Mouse (Mus musculus): ENCODE measurements around the gene Smc4. TPM values are rescaled to one million over a fixed set of nuclear protein-coding genes. Genes with fewer than 3 reads are reported as not detected.

The Smc4 gene
- polyA plus RNA-seq, 1 experiment from 2014 or later: 135 TPM

- Histone ChIP-seq H3K4me3 (ENCODE audit: low read depth, low read length) (no peak overlapping the region), H3K27ac (ENCODE audit: low read depth) (no peak overlapping the region), H3K9ac (ENCODE audit: low read length) (no peak overlapping the region), H3K4me2 (ENCODE audit: low read length) (no peak overlapping the region), H3K36me3 (ENCODE audit: control insufficient read depth, insufficient read depth, low read length) (peaks cover 3% of the 10 kb centered on the region; the same call in 1 of the 2 replicates), H3K9me3 (ENCODE audit: control insufficient read depth, low read length) (no peaks in the 10 kb centered on the region), H3K4me1 (replicated peaks; ENCODE audit: control insufficient read depth, insufficient read depth, low read length) (no peaks in the 10 kb centered on the region), H3K27me3 (replicated peaks; ENCODE audit: control insufficient read depth, insufficient read depth, low read length) (no peaks in the 10 kb centered on the region)
- 67% methylated on average over 8 of the region's 8 CpGs for WGBS
- no peak for ATAC-seq (replicated peaks; ENCODE audit: low FRiP score, low TSS enrichment, low read depth)
- no peak for DNase-seq (ENCODE audit: low spot score)
Measured at GRCm38 (mm10) chr3:68974639-68975532, 29.7 kb upstream of the Smc4 start.

GRCm38 (mm10) chr3:68975533-68976490, 28.7 kb upstream of the Smc4 start:
- Histone ChIP-seq H3K4me2 (ENCODE audit: low read length) (no peak overlapping the region), H3K4me1 (replicated peaks; ENCODE audit: control insufficient read depth, insufficient read depth, low read length) (no peaks in the 10 kb centered on the region), H3K27me3 (replicated peaks; ENCODE audit: control insufficient read depth, insufficient read depth, low read length) (no peaks in the 10 kb centered on the region), H3K27ac (ENCODE audit: low read depth) (no peak overlapping the region), H3K9me3 (ENCODE audit: control insufficient read depth, low read length) (no peaks in the 10 kb centered on the region), H3K4me3 (ENCODE audit: low read depth, low read length) (no peak overlapping the region), H3K9ac (ENCODE audit: low read length) (no peak overlapping the region), H3K36me3 (ENCODE audit: control insufficient read depth, insufficient read depth, low read length) (peaks cover 3% of the 10 kb centered on the region; the same call in 1 of the 2 replicates)
- ATAC-seq (replicated peaks; ENCODE audit: low FRiP score, low TSS enrichment, low read depth) (no peak), DNase-seq (ENCODE audit: low spot score) (no peak)
- 68% methylated on average over 9 of the region's 9 CpGs for WGBS

- DNase-seq (ENCODE audit: low spot score) (no peak), ATAC-seq (replicated peaks; ENCODE audit: low FRiP score, low TSS enrichment, low read depth) (no peak)
- Histone ChIP-seq H3K9me3 (ENCODE audit: control insufficient read depth, low read length) (no peaks in the 10 kb centered on the region), H3K4me1 (replicated peaks; ENCODE audit: control insufficient read depth, insufficient read depth, low read length) (no peaks in the 10 kb centered on the region), H3K27me3 (replicated peaks; ENCODE audit: control insufficient read depth, insufficient read depth, low read length) (no peaks in the 10 kb centered on the region), H3K27ac (ENCODE audit: low read depth) (no peak overlapping the region), H3K36me3 (ENCODE audit: control insufficient read depth, insufficient read depth, low read length) (no peaks in the 10 kb centered on the region; the same call in 1 of the 2 replicates), H3K9ac (ENCODE audit: low read length) (no peak overlapping the region), H3K4me3 (ENCODE audit: low read depth, low read length) (no peak overlapping the region), H3K4me2 (ENCODE audit: low read length) (no peak overlapping the region)
- WGBS: 90% methylated on average over 4 of the region's 4 CpGs
Measured at GRCm38 (mm10) chr3:68977696-68978095, 26.8 kb upstream of the Smc4 start.

- Histone ChIP-seq H3K4me3 (ENCODE audit: low read depth, low read length) (no peak overlapping the region), H3K9ac (ENCODE audit: low read length) (no peak overlapping the region), H3K4me2 (ENCODE audit: low read length) (no peak overlapping the region), H3K4me1 (replicated peaks; ENCODE audit: control insufficient read depth, insufficient read depth, low read length) (no peaks in the 10 kb centered on the region), H3K36me3 (ENCODE audit: control insufficient read depth, insufficient read depth, low read length) (no peaks in the 10 kb centered on the region; the same call in 1 of the 2 replicates), H3K27me3 (replicated peaks; ENCODE audit: control insufficient read depth, insufficient read depth, low read length) (no peaks in the 10 kb centered on the region), H3K27ac (ENCODE audit: low read depth) (no peak overlapping the region), H3K9me3 (ENCODE audit: control insufficient read depth, low read length) (no peaks in the 10 kb centered on the region)
- ATAC-seq (replicated peaks; ENCODE audit: low FRiP score, low TSS enrichment, low read depth) (no peak), DNase-seq (ENCODE audit: low spot score) (no peak)
- 91% methylated on average over 10 of the region's 10 CpGs for WGBS
Measured at GRCm38 (mm10) chr3:68979187-68979586, 25.4 kb upstream of the Smc4 start.

GRCm38 (mm10) chr3:68980898-68981297, 23.6 kb upstream of the Smc4 start:
- H3K9ac ChIP-seq (ENCODE audit: low read length): no peak overlapping the region
- no peaks in the 10 kb centered on the region for H3K27me3 ChIP-seq (replicated peaks; ENCODE audit: control insufficient read depth, insufficient read depth, low read length)
- no peaks in the 10 kb centered on the region for H3K4me1 ChIP-seq (replicated peaks; ENCODE audit: control insufficient read depth, insufficient read depth, low read length)
- H3K36me3 ChIP-seq (ENCODE audit: control insufficient read depth, insufficient read depth, low read length): no peaks in the 10 kb centered on the region; the same call in 1 of the 2 replicates
- no peak overlapping the region for H3K27ac ChIP-seq (ENCODE audit: low read depth)
- WGBS: 72% methylated on average over 9 of the region's 9 CpGs
- H3K9me3 ChIP-seq (ENCODE audit: control insufficient read depth, low read length): no peaks in the 10 kb centered on the region
- no peak overlapping the region for H3K4me3 ChIP-seq (ENCODE audit: low read depth, low read length)
- DNase-seq (ENCODE audit: low spot score) (no peak), ATAC-seq (replicated peaks; ENCODE audit: low FRiP score, low TSS enrichment, low read depth) (no peak)
- H3K4me2 ChIP-seq (ENCODE audit: low read length): no peak overlapping the region

GRCm38 (mm10) chr3:68986550-68986949, 18.0 kb upstream of the Smc4 start:
- Histone ChIP-seq H3K9ac (ENCODE audit: low read length) (no peak overlapping the region), H3K27ac (ENCODE audit: low read depth) (no peak overlapping the region), H3K36me3 (ENCODE audit: control insufficient read depth, insufficient read depth, low read length) (peaks cover 13% of the 10 kb centered on the region; the same call in 1 of the 2 replicates), H3K4me2 (ENCODE audit: low read length) (no peak overlapping the region), H3K4me3 (ENCODE audit: low read depth, low read length) (no peak overlapping the region), H3K9me3 (ENCODE audit: control insufficient read depth, low read length) (no peaks in the 10 kb centered on the region), H3K27me3 (replicated peaks; ENCODE audit: control insufficient read depth, insufficient read depth, low read length) (no peaks in the 10 kb centered on the region), H3K4me1 (replicated peaks; ENCODE audit: control insufficient read depth, insufficient read depth, low read length) (no peaks in the 10 kb centered on the region)
- no peak for ATAC-seq (replicated peaks; ENCODE audit: low FRiP score, low TSS enrichment, low read depth)
- no peak for DNase-seq (ENCODE audit: low spot score)
- WGBS: 87% methylated on average over 2 of the region's 2 CpGs

- H3K4me3 ChIP-seq (ENCODE audit: low read depth, low read length): no peak overlapping the region
- WGBS: 86% methylated on average over 4 of the region's 4 CpGs
- no peak overlapping the region for H3K9ac ChIP-seq (ENCODE audit: low read length)
- H3K27ac ChIP-seq (ENCODE audit: low read depth): no peak overlapping the region
- DNase-seq (ENCODE audit: low spot score) (no peak), ATAC-seq (replicated peaks; ENCODE audit: low FRiP score, low TSS enrichment, low read depth) (no peak)
- no peaks in the 10 kb centered on the region for H3K36me3 ChIP-seq (ENCODE audit: control insufficient read depth, insufficient read depth, low read length)
- H3K9me3 ChIP-seq (ENCODE audit: control insufficient read depth, low read length): no peaks in the 10 kb centered on the region
- no peaks in the 10 kb centered on the region for H3K27me3 ChIP-seq (replicated peaks; ENCODE audit: control insufficient read depth, insufficient read depth, low read length)
- H3K4me1 ChIP-seq (replicated peaks; ENCODE audit: control insufficient read depth, insufficient read depth, low read length): peaks cover 18% of the 10 kb centered on the region
- no peak overlapping the region for H3K4me2 ChIP-seq (ENCODE audit: low read length)
Measured at GRCm38 (mm10) chr3:69002781-69003180, 1.8 kb upstream of the Smc4 start.

- H3K27ac ChIP-seq (ENCODE audit: low read depth): peak overlapping the region; percentile 87
- DNase-seq (ENCODE audit: low spot score) (no peak), ATAC-seq (replicated peaks; ENCODE audit: low FRiP score, low TSS enrichment, low read depth) (peak; percentile 16; the same call in 1 of the 2 replicates)
- peak overlapping the region; percentile 98 for H3K4me3 ChIP-seq (ENCODE audit: low read depth, low read length)
- WGBS: 3% methylated on average over 7 of the region's 7 CpGs
- H3K9ac ChIP-seq (ENCODE audit: low read length): peak overlapping the region; percentile 94
- no peaks in the 10 kb centered on the region for H3K27me3 ChIP-seq (replicated peaks; ENCODE audit: control insufficient read depth, insufficient read depth, low read length)
- H3K9me3 ChIP-seq (ENCODE audit: control insufficient read depth, low read length): no peaks in the 10 kb centered on the region
- peaks cover 18% of the 10 kb centered on the region for H3K4me1 ChIP-seq (replicated peaks; ENCODE audit: control insufficient read depth, insufficient read depth, low read length)
- H3K4me2 ChIP-seq (ENCODE audit: low read length): peak overlapping the region; percentile 76
- no peaks in the 10 kb centered on the region for H3K36me3 ChIP-seq (ENCODE audit: control insufficient read depth, insufficient read depth, low read length)
Measured at GRCm38 (mm10) chr3:69004055-69004436, 492 bp upstream of the Smc4 start.
